Mouse (Mus musculus) E14TG2a.4 (cell line): ENCODE measurements around the gene Nhlrc4.

Experiments used
- CTCF ChIP-seq: conservative IDR thresholded peaks from 2 replicates; pipeline ENCODE4 v1.5.1; 2014; ENCODE audit warnings: low read length
- NANOG ChIP-seq: IDR thresholded peaks from 2 replicates; pipeline ENCODE4 v1.6.1; 2014; ENCODE audit warnings: borderline replicate concordance, low read length, mixed read lengths

DNA sequence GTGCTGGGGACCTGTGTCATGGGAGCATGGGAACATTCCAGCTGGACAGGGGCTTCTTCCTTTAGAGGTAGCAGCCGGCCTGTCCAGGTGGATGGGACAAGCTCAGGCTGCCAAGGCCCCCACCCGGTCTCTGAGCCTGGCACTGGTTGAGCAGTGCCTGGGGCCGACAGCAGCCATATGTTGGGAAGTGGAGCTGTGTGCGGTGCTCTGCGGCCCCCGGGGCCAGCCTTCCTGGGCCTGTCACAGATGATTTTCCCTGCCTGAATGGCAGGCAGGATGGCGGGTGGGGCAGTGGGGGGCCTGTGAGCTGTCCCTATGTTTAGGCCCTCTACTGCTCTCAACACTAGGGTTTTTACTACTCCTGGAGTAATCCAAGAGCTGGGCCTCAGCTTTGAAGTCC, 11.4 kb upstream of the Nhlrc4 start:
- TF ChIP-seq CTCF (no peak), NANOG (no peak)
